In the genomic region with DNA sequence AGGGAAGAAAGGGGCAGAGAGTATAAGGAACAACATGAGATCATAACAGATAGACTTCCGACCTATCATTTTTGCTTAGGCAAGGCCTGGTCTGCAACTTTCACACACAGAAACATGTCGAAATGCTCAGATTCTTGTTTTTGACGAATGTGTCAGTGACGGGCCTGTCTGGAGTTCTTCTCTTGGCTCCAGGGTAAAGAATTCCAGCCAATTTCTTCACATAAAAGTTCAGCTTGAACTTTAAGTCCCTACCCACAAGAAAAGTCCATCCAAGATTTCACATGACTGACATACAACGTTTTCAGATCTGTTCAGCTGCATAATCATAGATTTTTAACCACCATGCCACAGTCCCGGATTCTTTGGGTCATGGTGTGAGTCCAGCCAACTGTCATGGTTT, we compare ENCODE assay signal across 20 mouse cellular contexts.
DNase-seq lines count a peak whose midpoint lies in the region; ATAC-seq lines count a peak whose summit lies in the region.
"Had no signal": no experiment of that assay in that cellular context is flagged by ENCODE, and none has a peak within 500 bp of the region (broad histone marks: within the 10 kb centered on the region; RNA-seq: fewer than 3 reads in every experiment).

No protein-coding gene starts in this region.

- ATAC-seq in midbrain, embryonic 11.5 days (ENCODE audit: low FRiP score): no peak
- ATAC-seq in midbrain, embryonic 13.5 days: no peak
- ATAC-seq in lung, embryonic 16.5 days (ENCODE audit: low read depth): peak; percentile 91
- ATAC-seq: forebrain, embryonic 15.5 days had no signal

- 79% methylated on average over 6 of the region's 6 CpGs for WGBS in heart, embryonic 10.5 days
- WGBS in midbrain, embryonic 11.5 days: 84% methylated on average over 6 of the region's 6 CpGs
- WGBS in midbrain, embryonic 13.5 days: 87% methylated on average over 6 of the region's 6 CpGs
- WGBS in lung, embryonic 16.5 days: 43% methylated on average over 6 of the region's 6 CpGs

- H3K4me2 ChIP-seq in midbrain, embryonic 11.5 days: no peak overlapping the region
- no peak overlapping the region for H3K4me2 ChIP-seq in midbrain, embryonic 13.5 days (replicated peaks)
- no peak overlapping the region for H3K4me2 ChIP-seq in lung, embryonic 16.5 days (ENCODE audit: low read depth, low read length)
- H3K4me2 ChIP-seq: forebrain, embryonic 15.5 days; heart, embryonic 15.5 days; hindbrain, embryonic 13.5 days; limb, embryonic 13.5 days; liver, embryonic 13.5 days; stomach, embryonic 15.5 days had no signal

- H3K27ac ChIP-seq in heart, embryonic 10.5 days: no peak overlapping the region
- no peak overlapping the region for H3K27ac ChIP-seq in midbrain, embryonic 11.5 days (ENCODE audit: low read depth, low read length)
- no peak overlapping the region for H3K27ac ChIP-seq in midbrain, embryonic 13.5 days
- H3K27ac ChIP-seq in lung, embryonic 16.5 days (ENCODE audit: low read length): no peak overlapping the region
- H3K27ac ChIP-seq: forebrain, embryonic 15.5 days; heart, embryonic 15.5 days; hindbrain, embryonic 13.5 days; limb, embryonic 13.5 days; liver, embryonic 13.5 days; stomach, embryonic 15.5 days had no signal

- no peaks in the 10 kb centered on the region for H3K36me3 ChIP-seq in heart, embryonic 10.5 days
- no peaks in the 10 kb centered on the region for H3K36me3 ChIP-seq in midbrain, embryonic 11.5 days (ENCODE audit: control insufficient read depth, insufficient read depth, low read length)
- no peaks in the 10 kb centered on the region for H3K36me3 ChIP-seq in midbrain, embryonic 13.5 days
- no peaks in the 10 kb centered on the region for H3K36me3 ChIP-seq in lung, embryonic 16.5 days (ENCODE audit: control insufficient read depth, insufficient read depth, low read length)
- H3K36me3 ChIP-seq: forebrain, embryonic 15.5 days; heart, embryonic 15.5 days; hindbrain, embryonic 13.5 days; limb, embryonic 13.5 days; liver, embryonic 13.5 days; stomach, embryonic 15.5 days had no signal

- H3K4me3 ChIP-seq in heart, embryonic 10.5 days: no peak overlapping the region
- H3K4me3 ChIP-seq in midbrain, embryonic 11.5 days (ENCODE audit: low read depth, low read length): no peak overlapping the region
- no peak overlapping the region for H3K4me3 ChIP-seq in midbrain, embryonic 13.5 days (replicated peaks)
- no peak overlapping the region for H3K4me3 ChIP-seq in lung, embryonic 16.5 days (ENCODE audit: low read length)
- H3K4me3 ChIP-seq: erythroblast, embryonic 14.5 days; forebrain, embryonic 15.5 days; heart, embryonic 15.5 days; hindbrain, embryonic 13.5 days; limb, embryonic 13.5 days; liver, embryonic 13.5 days; stomach, embryonic 15.5 days had no signal

- no peaks in the 10 kb centered on the region for H3K27me3 ChIP-seq in heart, embryonic 10.5 days (ENCODE audit: insufficient read depth, poor library complexity, severe bottlenecking)
- no peaks in the 10 kb centered on the region for H3K27me3 ChIP-seq in midbrain, embryonic 11.5 days (ENCODE audit: control insufficient read depth, insufficient read depth, low read length)
- no peaks in the 10 kb centered on the region for H3K27me3 ChIP-seq in midbrain, embryonic 13.5 days
- no peaks in the 10 kb centered on the region for H3K27me3 ChIP-seq in lung, embryonic 16.5 days (ENCODE audit: control insufficient read depth, insufficient read depth, low read depth, low read length)
- H3K27me3 ChIP-seq: CH12.LX; forebrain, embryonic 15.5 days; heart, embryonic 15.5 days; hindbrain, embryonic 13.5 days; limb, embryonic 13.5 days; liver, embryonic 13.5 days; stomach, embryonic 15.5 days had no signal

- no peak overlapping the region for H3K9ac ChIP-seq in midbrain, embryonic 11.5 days (ENCODE audit: low read length)
- no peak overlapping the region for H3K9ac ChIP-seq in midbrain, embryonic 13.5 days (replicated peaks)
- H3K9ac ChIP-seq in lung, embryonic 16.5 days (ENCODE audit: low read length): no peak overlapping the region
- H3K9ac ChIP-seq: forebrain, embryonic 15.5 days; heart, embryonic 15.5 days; hindbrain, embryonic 13.5 days; limb, embryonic 13.5 days; liver, embryonic 13.5 days; stomach, embryonic 15.5 days had no signal

- no peaks in the 10 kb centered on the region for H3K4me1 ChIP-seq in heart, embryonic 10.5 days
- no peaks in the 10 kb centered on the region for H3K4me1 ChIP-seq in midbrain, embryonic 11.5 days (ENCODE audit: control insufficient read depth, insufficient read depth, low read length)
- H3K4me1 ChIP-seq in midbrain, embryonic 13.5 days (replicated peaks): no peaks in the 10 kb centered on the region
- peaks cover 8% of the 10 kb centered on the region; the same call in 1 of the 2 replicates for H3K4me1 ChIP-seq in lung, embryonic 16.5 days (replicated peaks; ENCODE audit: control insufficient read depth, insufficient read depth, low read length)
- H3K4me1 ChIP-seq: forebrain, embryonic 15.5 days; heart, embryonic 15.5 days; hindbrain, embryonic 13.5 days; limb, embryonic 13.5 days; liver, embryonic 13.5 days; stomach, embryonic 15.5 days had no signal

- peak; percentile 79 for DNase-seq in heart, adult 11 months
- no peak for DNase-seq in heart, embryonic 10.5 days (ENCODE audit: low spot score)
- DNase-seq in midbrain, embryonic 11.5 days (ENCODE audit: low spot score, missing footprints): peak; percentile 19
- DNase-seq in skeletal muscle tissue, adult 2 months (ENCODE audit: low read depth, low spot score): peak; percentile 6
- no peak for DNase-seq in retina, embryonic 14.5 days (ENCODE audit: low spot score)
- DNase-seq in left cerebral cortex, adult 11 months (ENCODE audit: low spot score): no peak
- DNase-seq: adrenal gland, postnatal 36 days; cerebellum, adult 8-10 months; liver, embryonic 13.5 days; midbrain, embryonic 14.5 days; right cerebral cortex, postnatal 14 days had no signal

- 0 out of 2 replicates have a peak, but pooled peaks cover 4% of the 10 kb centered on the region for H3K9me3 ChIP-seq in heart, embryonic 10.5 days
- H3K9me3 ChIP-seq in midbrain, embryonic 11.5 days (ENCODE audit: control insufficient read depth, low read length): no peaks in the 10 kb centered on the region
- peaks cover 6% of the 10 kb centered on the region; the same call in 1 of the 2 replicates for H3K9me3 ChIP-seq in midbrain, embryonic 13.5 days
- H3K9me3 ChIP-seq in lung, embryonic 16.5 days (ENCODE audit: control insufficient read depth, low read length): no peaks in the 10 kb centered on the region
- H3K9me3 ChIP-seq: heart, embryonic 15.5 days; stomach, embryonic 15.5 days had no signal

Comparison
In these comparisons a context has a peak if more than half of its experiments do, and no peak if none do; other contexts are left out.
1. DNase-seq: peak in heart, adult 11 months (single experiment), midbrain, embryonic 11.5 days (single experiment) and skeletal muscle tissue, adult 2 months (single experiment); none in heart, embryonic 10.5 days (single experiment), retina, embryonic 14.5 days (single experiment) and left cerebral cortex, adult 11 months (single experiment).